Mouse (Mus musculus) neural tube, embryonic 13.5 days (tissue): ENCODE measurements at regions not wholly inside any gene's neighbourhood (a gene's known extent, or its start where the extent isn't known, plus 50 kb on each side); places are given as distances from the start of the nearest gene placed in this dataset.

Source experiments
- ATAC-seq: fragments of 200-750 bp; cut with Nextera tagmentation; 2 replicates; pipeline ENCODE4 v1.8.0; 2017; ENCODE audit warnings: low read depth, mild to moderate bottlenecking, moderate TSS enrichment, moderate library complexity
- H3K27ac ChIP-seq: fragments of 300-500 bp; sonication (generic); replicated peaks from 2 replicates; pipeline ENCODE4 v1.5.1; 2015; ENCODE audit warnings: moderate library complexity, mild to moderate bottlenecking, inconsistent platforms
- H3K27me3 ChIP-seq: fragments of 300-500 bp; sonication (generic); 2 replicates; pipeline ENCODE4 v1.6.1; 2015; ENCODE audit warnings: mild to moderate bottlenecking, inconsistent platforms
- H3K36me3 ChIP-seq: fragments of 300-500 bp; sonication (generic); 2 replicates; pipeline ENCODE4 v1.6.1; 2015; ENCODE audit warnings: mild to moderate bottlenecking, inconsistent platforms
- H3K4me1 ChIP-seq: fragments of 300-500 bp; sonication (generic); replicated peaks from 2 replicates; pipeline ENCODE4 v1.6.1; 2015; ENCODE audit warnings: inconsistent platforms
- H3K4me2 ChIP-seq: fragments of 300-500 bp; sonication (generic); 2 replicates; pipeline ENCODE4 v1.6.1; 2015; ENCODE audit warnings: inconsistent platforms, mild to moderate bottlenecking, moderate library complexity
- H3K4me3 ChIP-seq: fragments of 300-500 bp; sonication (generic); 2 replicates; pipeline ENCODE4 v1.5.1; 2015; ENCODE audit warnings: mild to moderate bottlenecking, inconsistent platforms
- H3K9ac ChIP-seq: fragments of 300-500 bp; sonication (generic); 2 replicates; pipeline ENCODE4 v1.6.1; 2015; ENCODE audit warnings: moderate library complexity, mild to moderate bottlenecking, inconsistent platforms
- H3K9me3 ChIP-seq: fragments of 300-500 bp; sonication (generic); 2 replicates; pipeline ENCODE4 v1.6.1; 2016; ENCODE audit warnings: inconsistent platforms
- WGBS: fragments of 180-500 bp; shearing (Covaris S2); methylation state at CpG from one replicate; pipeline ENCODE4 v1.1.7; 2015; 5-methylcytosine and 5-hydroxymethylcytosine counted together

DNA sequence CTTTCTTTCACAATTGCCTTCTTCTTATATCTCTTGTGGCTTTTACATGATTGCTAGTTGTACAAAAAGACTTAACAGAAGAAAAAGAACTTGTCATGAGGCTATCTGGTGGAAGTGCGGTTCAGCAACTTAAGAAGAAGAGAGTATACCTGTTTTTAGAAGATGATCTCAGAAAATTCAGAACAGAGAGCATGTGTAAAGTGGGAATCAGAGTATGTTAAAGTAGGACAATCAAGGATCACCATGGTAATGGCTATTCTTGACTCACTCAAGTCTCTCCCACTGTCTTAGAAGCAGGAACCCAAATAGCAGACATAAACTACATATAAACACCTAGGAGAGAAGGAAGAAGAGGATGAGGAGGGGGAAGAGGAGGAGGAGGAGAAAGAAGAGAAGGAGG, 857.9 kb upstream of the Nr2f1 start:
- ATAC-seq = no peak
- Histone ChIP-seq H3K27me3 (no peaks in the 10 kb centered on the region), H3K4me3 (no peak overlapping the region), H3K27ac (no peak overlapping the region), H3K36me3 (no peaks in the 10 kb centered on the region), H3K9ac (no peak overlapping the region), H3K4me2 (no peak overlapping the region), H3K4me1 (no peaks in the 10 kb centered on the region), H3K9me3 (no peaks in the 10 kb centered on the region)
- 88% methylated on average over 1 of the region's 1 CpGs for WGBS

DNA sequence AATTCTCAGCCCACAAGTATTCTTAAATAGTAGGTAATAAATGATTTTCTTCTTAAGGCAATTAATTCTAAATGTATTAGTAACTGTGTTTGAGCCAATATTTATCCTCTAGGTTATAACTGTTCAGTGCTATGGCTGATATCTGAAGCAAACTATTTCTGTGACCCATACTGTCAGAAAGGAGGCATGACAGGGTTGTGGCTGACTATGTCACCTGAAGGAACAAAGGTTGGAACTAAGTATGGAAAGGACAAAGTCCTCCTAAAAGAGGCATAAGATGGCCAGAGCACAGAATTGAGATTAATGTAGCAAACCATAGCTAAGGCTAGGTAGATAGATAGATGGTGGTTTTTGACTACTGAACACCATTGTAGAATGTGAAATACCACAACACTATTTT, 854.9 kb upstream of the Nr2f1 start:
- Histone ChIP-seq H3K9me3 (no peaks in the 10 kb centered on the region), H3K27me3 (no peaks in the 10 kb centered on the region), H3K4me1 (no peaks in the 10 kb centered on the region), H3K4me2 (no peak overlapping the region), H3K36me3 (no peaks in the 10 kb centered on the region), H3K4me3 (no peak overlapping the region), H3K27ac (no peak overlapping the region), H3K9ac (no peak overlapping the region)
- ATAC-seq = no peak

GRCm38 (mm10) chr13:79053428-79053827, 853.9 kb upstream of the Nr2f1 start:
- no peaks in the 10 kb centered on the region for H3K27me3 ChIP-seq
- H3K4me3 ChIP-seq = no peak overlapping the region
- H3K4me1 ChIP-seq = no peaks in the 10 kb centered on the region
- ATAC-seq = no peak
- H3K27ac ChIP-seq = no peak overlapping the region
- no peak overlapping the region for H3K4me2 ChIP-seq
- no peaks in the 10 kb centered on the region for H3K9me3 ChIP-seq
- no peak overlapping the region for H3K9ac ChIP-seq
- no peaks in the 10 kb centered on the region for H3K36me3 ChIP-seq
- whole genome bisulfite sequencing = 90% methylated on average over 1 of the region's 1 CpGs

- Histone ChIP-seq H3K27me3 (no peaks in the 10 kb centered on the region), H3K9ac (no peak overlapping the region), H3K27ac (no peak overlapping the region), H3K4me3 (no peak overlapping the region), H3K36me3 (no peaks in the 10 kb centered on the region), H3K9me3 (no peaks in the 10 kb centered on the region), H3K4me1 (no peaks in the 10 kb centered on the region), H3K4me2 (no peak overlapping the region)
- 59% methylated on average over 1 of the region's 1 CpGs for WGBS
- ATAC-seq = no peak
Observed at GRCm38 (mm10) chr13:79047240-79047639, 847.7 kb upstream of the Nr2f1 start.

- Histone ChIP-seq H3K27ac (no peak overlapping the region), H3K9ac (no peak overlapping the region), H3K9me3 (no peaks in the 10 kb centered on the region), H3K27me3 (no peaks in the 10 kb centered on the region), H3K4me3 (no peak overlapping the region), H3K4me1 (no peaks in the 10 kb centered on the region), H3K36me3 (no peaks in the 10 kb centered on the region), H3K4me2 (no peak overlapping the region)
- no peak for ATAC-seq
- WGBS = 69% methylated on average over 5 of the region's 5 CpGs
Observed at GRCm38 (mm10) chr13:79044657-79045056, 845.1 kb upstream of the Nr2f1 start.

- ATAC-seq = no peak
- Histone ChIP-seq H3K9me3 (no peaks in the 10 kb centered on the region), H3K36me3 (no peaks in the 10 kb centered on the region), H3K9ac (no peak overlapping the region), H3K4me1 (no peaks in the 10 kb centered on the region), H3K27ac (no peak overlapping the region), H3K4me2 (no peak overlapping the region), H3K4me3 (no peak overlapping the region), H3K27me3 (no peaks in the 10 kb centered on the region)
Observed at GRCm38 (mm10) chr13:79037883-79038282, 838.3 kb upstream of the Nr2f1 start.

- WGBS = 80% methylated on average over 2 of the region's 2 CpGs
- H3K9ac ChIP-seq = no peak overlapping the region
- ATAC-seq = no peak
Observed at GRCm38 (mm10) chr13:79035276-79035675, 835.7 kb upstream of the Nr2f1 start.

DNA sequence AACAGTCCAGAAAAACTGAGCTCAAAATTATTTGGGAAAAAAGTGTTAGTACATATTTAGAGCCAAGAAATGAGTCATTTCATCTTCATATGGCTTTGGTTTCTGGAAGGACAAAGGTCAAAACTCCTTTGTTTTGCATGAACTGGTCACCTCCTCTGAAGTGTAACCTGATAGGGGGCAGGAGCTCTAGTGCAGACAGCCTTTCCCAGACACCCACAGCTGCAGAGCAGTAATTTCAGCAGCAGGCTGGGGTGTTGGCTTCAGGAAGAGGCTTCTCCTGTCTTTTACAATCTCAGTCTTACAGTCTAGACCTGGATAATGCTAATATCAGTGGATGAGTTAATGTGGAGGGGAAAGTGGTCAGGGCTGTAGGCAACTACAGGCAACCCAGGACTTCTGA, 830.4 kb upstream of the Nr2f1 start:
- Histone ChIP-seq H3K27me3 (no peaks in the 10 kb centered on the region), H3K36me3 (no peaks in the 10 kb centered on the region), H3K4me2 (no peak overlapping the region), H3K4me1 (no peaks in the 10 kb centered on the region), H3K9ac (no peak overlapping the region), H3K9me3 (no peaks in the 10 kb centered on the region), H3K27ac (no peak overlapping the region), H3K4me3 (no peak overlapping the region)
- ATAC-seq = no peak

More at GRCm38 (mm10) chr13:79035276-79035675, 835.7 kb upstream of the Nr2f1 start:
- no peak overlapping the region for H3K4me2 ChIP-seq
- no peaks in the 10 kb centered on the region for H3K27me3 ChIP-seq
- no peaks in the 10 kb centered on the region for H3K36me3 ChIP-seq
- H3K9me3 ChIP-seq = no peaks in the 10 kb centered on the region
- H3K4me3 ChIP-seq = no peak overlapping the region
- H3K4me1 ChIP-seq = no peaks in the 10 kb centered on the region
- H3K27ac ChIP-seq = no peak overlapping the region

DNA sequence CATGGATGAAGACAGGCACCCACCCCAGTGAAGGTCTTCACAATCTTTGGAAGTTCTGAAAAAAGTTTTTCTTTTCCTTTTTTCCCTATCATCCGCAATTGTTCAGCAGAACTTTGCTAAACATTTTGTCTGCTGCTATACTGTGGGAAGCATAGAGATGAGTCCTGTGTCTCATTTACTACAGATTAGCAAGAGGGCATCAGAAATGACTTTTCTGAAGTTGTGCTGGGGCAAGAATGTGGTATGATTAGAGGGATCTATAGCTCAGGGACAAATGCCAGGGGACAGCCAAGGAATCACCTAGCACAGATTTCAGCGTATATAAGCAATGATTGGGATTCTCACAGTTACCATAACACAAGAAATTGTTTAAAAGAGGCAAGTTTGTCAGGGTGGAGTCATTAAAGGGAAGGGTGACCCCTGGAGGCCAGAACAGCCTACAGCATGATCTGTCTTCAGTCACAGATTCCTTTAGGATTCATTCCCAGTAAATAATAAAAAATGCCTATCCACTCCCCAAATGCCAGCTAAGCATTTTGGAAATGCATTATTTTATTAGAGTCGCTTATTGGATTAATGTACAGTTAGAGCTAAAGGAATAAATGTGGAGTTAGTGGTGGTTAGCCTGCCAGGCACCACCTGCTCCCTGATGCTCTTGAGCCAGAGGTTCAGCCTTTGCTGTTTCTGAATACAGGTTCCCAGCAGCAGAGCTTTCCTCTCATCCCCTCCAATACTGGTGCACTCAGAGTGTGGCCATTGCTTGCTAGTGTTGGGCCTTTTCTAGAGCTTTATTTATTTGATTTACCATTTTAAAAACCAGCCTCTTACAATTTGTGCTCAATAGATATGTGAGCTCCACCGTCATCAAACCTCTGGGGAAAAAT, 828.6 kb upstream of the Nr2f1 start:
- no peaks in the 10 kb centered on the region for H3K9me3 ChIP-seq
- H3K36me3 ChIP-seq = no peaks in the 10 kb centered on the region
- no peak overlapping the region for H3K9ac ChIP-seq
- WGBS = 35% methylated on average over 4 of the region's 4 CpGs
- no peak overlapping the region for H3K27ac ChIP-seq
- no peaks in the 10 kb centered on the region for H3K27me3 ChIP-seq
- no peak for ATAC-seq
- H3K4me1 ChIP-seq = no peaks in the 10 kb centered on the region
- H3K4me2 ChIP-seq = no peak overlapping the region
- no peak overlapping the region for H3K4me3 ChIP-seq

GRCm38 (mm10) chr13:79025645-79026044, 826.1 kb upstream of the Nr2f1 start:
- Histone ChIP-seq H3K27ac (no peak overlapping the region), H3K9me3 (no peaks in the 10 kb centered on the region), H3K4me2 (no peak overlapping the region), H3K36me3 (no peaks in the 10 kb centered on the region), H3K4me1 (no peaks in the 10 kb centered on the region), H3K27me3 (no peaks in the 10 kb centered on the region), H3K9ac (no peak overlapping the region), H3K4me3 (no peak overlapping the region)
- ATAC-seq = no peak
- WGBS = 52% methylated on average over 1 of the region's 1 CpGs

- no peak overlapping the region for H3K4me3 ChIP-seq
- no peak overlapping the region for H3K9ac ChIP-seq
- no peak overlapping the region for H3K4me2 ChIP-seq
- no peak for ATAC-seq
- H3K9me3 ChIP-seq = no peaks in the 10 kb centered on the region
- 94% methylated on average over 2 of the region's 2 CpGs for WGBS
- no peaks in the 10 kb centered on the region for H3K4me1 ChIP-seq
- no peaks in the 10 kb centered on the region for H3K36me3 ChIP-seq
- H3K27ac ChIP-seq = no peak overlapping the region
- no peaks in the 10 kb centered on the region for H3K27me3 ChIP-seq
Observed at GRCm38 (mm10) chr13:79018051-79018450, 818.5 kb upstream of the Nr2f1 start.

GRCm38 (mm10) chr13:79003313-79003712, 803.8 kb upstream of the Nr2f1 start:
- Histone ChIP-seq H3K36me3 (no peaks in the 10 kb centered on the region), H3K4me2 (no peak overlapping the region), H3K4me3 (no peak overlapping the region), H3K9ac (no peak overlapping the region), H3K27me3 (no peaks in the 10 kb centered on the region), H3K4me1 (no peaks in the 10 kb centered on the region), H3K9me3 (no peaks in the 10 kb centered on the region), H3K27ac (no peak overlapping the region)
- ATAC-seq = no peak
- WGBS = 89% methylated on average over 1 of the region's 1 CpGs

DNA sequence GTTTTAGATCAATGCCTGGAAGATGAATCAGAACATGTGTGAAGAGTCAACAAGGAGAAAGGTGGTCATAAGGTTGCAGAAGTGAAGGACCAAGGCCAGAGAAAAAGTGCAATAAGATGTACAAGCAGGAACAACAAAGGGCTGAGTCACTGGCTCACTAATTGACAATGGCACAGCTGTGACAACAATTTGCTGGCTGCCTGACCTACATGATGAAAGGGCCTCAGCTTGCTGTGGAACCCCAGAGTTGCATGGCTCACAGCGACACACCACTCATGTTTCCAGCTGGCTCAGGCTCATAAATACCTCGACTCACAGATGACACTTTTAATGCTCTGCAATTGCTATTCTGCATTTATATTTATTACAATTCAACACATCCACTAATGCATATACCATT, 799.3 kb upstream of the Nr2f1 start:
- Histone ChIP-seq H3K4me3 (no peak overlapping the region), H3K9ac (no peak overlapping the region), H3K27me3 (no peaks in the 10 kb centered on the region), H3K9me3 (no peaks in the 10 kb centered on the region), H3K36me3 (no peaks in the 10 kb centered on the region), H3K27ac (no peak overlapping the region), H3K4me2 (no peak overlapping the region), H3K4me1 (no peaks in the 10 kb centered on the region)
- peak; percentile 50; the same call in 1 of the 2 replicates for ATAC-seq
- 7% methylated on average over 2 of the region's 2 CpGs for WGBS
